Mouse (Mus musculus) cerebellum, adult 9-10 months (tissue): ENCODE data around the gene Ltv1.

Experiments
- DNase-seq: peaks from one replicate; pipeline ENCODE4 v3.0.0; 2022

Ltv1 gene

GRCm38 (mm10) chr10:13189881-13190280, 3.1 kb downstream of the Ltv1 start:
- DNase-seq: no peak

DNA sequence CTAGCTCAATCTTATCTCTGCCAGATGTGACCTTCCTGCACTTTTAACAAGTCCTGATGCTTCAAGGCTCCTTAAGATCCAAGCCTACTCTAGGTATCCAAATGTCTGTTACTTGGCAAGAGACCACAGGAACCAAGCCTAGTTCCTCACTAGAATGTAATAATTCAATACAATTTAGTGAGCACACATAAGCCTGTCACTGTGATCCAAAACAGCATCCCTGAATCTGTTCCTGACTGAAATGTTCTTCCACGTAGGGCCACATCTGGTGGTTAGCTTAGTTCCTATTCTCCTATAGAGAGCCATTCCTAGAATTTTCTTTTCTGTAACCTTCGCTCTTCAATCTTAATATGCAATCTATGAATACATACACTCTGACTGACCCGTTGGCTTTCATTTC, 6.2 kb downstream of the Ltv1 start:
- DNase-seq: no peak

DNA sequence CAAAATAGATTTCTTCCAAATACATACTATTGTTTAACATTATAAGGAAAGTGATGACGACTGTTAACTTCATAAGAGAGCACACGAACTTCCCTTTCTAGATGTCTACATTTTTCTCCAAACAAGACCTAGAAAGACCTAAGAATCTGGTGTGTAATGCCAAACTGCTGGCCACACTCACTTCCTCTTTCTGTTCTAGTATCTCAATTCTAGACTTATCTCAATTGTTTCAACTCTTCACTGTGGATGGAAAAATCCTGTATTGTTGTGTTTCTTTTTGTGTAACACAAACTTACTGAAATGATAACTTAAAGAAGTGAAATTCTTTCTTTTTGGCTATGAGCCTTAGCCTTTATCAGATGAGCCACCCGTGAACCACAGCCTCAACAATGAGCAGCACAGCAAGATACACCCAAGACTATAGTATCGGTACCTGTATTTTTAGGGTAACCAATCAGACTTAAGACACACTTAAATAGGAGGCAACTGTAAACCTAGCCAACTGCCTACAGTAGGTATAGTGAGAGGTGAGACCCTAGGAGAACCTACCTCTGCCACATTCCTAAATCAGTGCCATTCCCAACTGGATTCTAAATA, 8.7 kb downstream of the Ltv1 start:
- no peak for DNase-seq

DNA sequence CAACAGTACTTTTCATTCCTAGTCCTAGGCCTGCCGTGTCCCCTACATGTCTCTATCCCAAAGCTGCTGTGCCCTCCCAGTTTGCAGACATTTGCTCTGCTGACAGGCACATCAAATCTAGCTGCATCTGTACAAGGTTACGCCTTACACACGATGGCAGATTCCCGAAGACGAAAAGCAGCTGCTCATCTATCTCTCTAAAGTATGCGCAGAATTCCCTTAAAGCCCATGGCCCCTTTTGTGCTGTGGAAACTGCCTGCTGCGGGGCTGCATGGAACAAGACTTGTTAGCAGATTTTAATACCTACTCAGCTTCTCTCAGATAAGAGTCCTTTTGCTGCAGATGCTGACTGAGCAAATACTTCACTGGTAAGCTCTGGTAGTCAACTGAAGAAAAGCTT, 12.8 kb downstream of the Ltv1 start:
- DNase-seq: no peak

- no peak for DNase-seq
Observed at GRCm38 (mm10) chr10:13177973-13178624, 14.9 kb downstream of the Ltv1 start, which contains the start of gene Zc2hc1b. Gene Zc2hc1b (minus strand): TSS chr10:13178023.

- DNase-seq: no peak
Observed at GRCm38 (mm10) chr10:13175866-13176265, 17.1 kb downstream of the Ltv1 start.

GRCm38 (mm10) chr10:13172798-13173221, 20.2 kb downstream of the Ltv1 start:
- DNase-seq: no peak

DNA sequence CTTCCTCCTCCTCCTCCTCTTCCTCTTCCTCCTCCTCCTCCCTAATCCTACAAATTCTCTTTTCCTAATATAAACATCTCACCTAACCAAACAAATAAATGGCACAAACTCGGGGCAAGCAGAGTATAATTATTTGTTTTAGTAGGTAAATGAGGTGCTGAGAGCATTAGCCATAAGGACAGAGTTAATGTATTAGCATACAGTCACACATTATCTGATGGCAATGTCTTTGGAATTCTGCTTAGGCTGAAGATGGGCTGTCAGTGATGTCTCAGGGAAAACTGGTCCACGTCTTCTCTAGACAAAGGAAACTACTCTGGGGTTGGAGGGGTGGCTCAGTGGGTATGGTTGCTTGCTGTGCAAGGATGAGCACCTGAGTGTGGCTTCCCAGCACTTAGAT, 21.5 kb downstream of the Ltv1 start:
- DNase-seq: no peak

DNA sequence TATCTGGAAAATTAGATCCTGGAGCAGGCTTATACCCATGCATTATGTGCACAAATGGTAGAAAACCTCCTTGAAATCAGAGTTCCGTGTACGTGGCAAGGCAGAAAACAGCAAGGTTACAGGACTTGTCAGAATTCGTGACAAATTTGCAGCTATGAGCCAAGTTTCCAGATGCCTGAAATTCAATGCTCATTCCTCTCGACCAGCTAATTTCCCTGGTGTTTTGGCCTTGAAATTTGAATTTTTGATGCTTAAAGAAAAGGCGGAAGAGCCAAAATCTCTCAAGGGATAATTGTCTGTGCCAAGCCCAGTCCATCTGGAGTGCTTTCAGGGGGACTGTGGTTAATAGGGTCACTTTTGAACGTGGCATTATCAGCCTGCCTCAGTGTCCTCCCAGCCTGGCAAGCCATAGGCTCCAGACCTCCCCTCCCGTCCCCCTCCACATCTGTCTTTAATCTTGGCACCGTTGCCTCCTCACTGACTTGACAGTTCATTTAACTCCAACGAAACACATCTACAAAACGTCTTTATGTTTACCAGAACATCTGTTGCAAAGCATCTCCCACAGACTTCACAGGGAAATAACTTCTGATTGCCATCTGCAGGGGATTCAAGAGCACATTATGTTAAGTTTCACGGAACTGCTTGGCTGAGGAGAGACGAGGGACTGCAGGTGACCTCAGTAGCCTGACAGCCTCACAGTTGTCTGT, 22.1 kb downstream of the Ltv1 start:
- DNase-seq: no peak

DNA sequence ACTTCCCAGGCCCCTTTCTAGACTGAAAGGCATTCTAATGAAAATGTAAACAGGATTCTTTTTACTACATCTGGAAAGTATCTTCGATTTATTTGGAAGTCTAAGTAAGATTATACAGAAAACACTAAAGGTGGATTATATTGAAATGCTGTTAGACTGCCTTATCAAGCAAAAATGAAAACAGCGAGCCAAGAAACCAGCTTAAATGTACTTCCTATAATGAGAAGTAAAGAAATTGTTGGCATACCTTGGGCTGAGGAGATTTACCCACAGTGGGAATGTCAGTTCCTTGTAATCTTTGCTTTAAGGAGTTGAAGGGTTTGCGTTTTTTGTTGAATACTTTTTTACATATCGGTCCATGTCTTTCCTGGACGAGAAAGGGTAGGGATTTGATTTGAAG, 24.5 kb downstream of the Ltv1 start:
- no peak for DNase-seq

DNA sequence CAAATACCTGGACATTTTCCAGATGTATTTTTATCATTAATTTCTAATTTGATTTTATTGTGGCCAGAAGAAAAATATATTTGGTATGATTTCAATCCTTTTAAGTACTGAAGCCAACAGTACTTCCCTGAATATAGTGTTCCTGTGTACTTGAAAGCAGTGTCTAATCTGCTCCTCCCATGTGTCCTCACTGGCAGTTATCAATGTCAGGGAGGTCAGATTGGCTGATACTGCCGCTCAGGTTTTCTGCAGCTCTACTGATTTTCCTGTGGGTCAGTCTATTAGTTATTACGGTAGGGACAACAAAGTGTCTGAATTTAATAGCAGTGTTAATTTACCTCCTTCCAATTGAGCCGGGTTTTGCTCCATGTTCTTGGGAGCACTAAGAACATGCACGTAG, 30.9 kb downstream of the Ltv1 start:
- DNase-seq: no peak

DNA sequence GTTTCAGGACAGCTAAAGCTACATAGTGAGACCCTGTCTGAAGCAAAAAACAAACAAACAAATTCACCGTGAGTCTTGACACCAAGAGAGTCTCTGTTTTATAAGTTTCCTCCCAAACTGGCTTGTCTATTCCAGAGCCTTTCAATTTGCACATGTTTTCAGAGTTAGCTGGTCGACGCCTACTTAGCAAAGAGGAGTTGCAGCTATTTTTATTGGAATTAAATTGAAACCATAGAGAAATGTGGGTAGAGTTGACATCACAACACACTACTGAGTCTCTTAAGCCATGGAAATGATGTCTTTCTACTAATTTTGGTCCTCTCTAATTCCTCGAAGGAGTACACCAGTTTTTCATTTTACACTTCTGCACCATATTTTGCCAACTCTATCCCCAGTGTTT, 32.1 kb downstream of the Ltv1 start:
- DNase-seq: no peak

DNA sequence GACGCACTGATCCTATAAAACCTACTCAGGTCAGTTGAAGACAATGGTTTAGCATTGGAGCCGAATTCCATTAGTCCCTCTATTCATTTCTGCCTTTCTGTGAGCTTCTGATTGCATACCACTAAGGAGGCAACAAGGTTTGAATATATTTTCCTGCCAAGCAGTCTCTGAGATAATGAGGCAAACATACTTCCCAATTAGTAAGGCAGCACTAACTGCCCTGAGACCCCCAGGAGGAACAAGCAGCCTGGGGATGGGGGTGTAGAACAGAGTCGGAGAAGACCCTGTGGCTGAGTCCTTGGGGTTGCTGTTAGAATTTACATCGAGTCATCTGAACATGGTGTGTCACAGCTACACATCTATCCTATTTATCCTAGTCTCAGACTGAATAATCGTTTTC, 37.6 kb downstream of the Ltv1 start:
- DNase-seq: no peak

DNA sequence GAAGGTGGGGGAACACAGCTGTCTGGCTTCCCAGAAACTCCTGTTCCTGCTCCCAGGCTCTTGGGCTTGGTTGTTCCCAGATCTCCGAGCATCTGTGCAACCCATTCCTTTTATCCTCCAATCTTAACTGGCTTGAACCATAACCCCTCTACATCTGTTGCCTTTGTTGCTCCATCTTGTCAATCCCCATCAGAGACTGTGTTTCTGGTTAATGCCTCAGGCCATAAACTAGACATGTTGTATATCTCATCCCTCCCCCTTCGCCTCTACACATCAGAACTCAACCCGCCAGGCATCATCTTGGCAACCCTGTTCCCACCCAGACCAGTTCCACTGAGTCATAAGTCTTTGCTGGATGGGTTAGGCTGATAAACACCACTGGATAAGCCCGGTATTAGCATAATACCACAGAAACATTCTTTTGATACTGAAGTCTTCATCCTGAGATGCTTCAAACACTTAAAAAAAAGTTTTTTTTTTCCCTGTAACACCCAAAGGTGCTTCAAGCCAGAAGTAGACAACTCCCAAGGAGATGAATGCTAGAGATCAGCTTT, 40.1 kb downstream of the Ltv1 start:
- no peak for DNase-seq

GRCm38 (mm10) chr10:13151353-13151752, 41.6 kb downstream of the Ltv1 start:
- peak; percentile 4 for DNase-seq

DNA sequence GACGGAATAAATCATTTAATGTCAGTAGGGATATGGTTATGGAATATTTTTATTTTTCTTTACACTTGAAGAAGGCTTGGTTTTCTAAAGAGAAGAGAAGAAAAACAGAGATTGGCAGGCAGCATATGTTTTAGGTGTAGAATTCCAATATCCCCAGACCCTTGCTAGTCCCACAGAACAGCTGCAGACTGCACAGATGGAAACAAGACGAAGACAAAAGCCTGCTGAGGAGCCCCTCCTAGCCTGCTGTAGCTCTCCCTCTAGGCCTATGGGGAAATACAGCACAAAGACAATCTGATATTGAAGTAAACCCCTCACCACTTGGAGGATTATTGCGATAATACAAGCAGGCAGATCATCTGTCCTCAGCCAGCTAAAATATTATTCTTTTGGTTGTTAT, 42.5 kb downstream of the Ltv1 start:
- no peak for DNase-seq

- no peak for DNase-seq
Observed at GRCm38 (mm10) chr10:13140434-13140833, 52.5 kb downstream of the Ltv1 start.

GRCm38 (mm10) chr10:13137906-13138305, 55.1 kb downstream of the Ltv1 start:
- DNase-seq: no peak

GRCm38 (mm10) chr10:13135751-13136150, 57.2 kb downstream of the Ltv1 start:
- no peak for DNase-seq

GRCm38 (mm10) chr10:13135276-13135675, 57.7 kb downstream of the Ltv1 start:
- DNase-seq: no peak

DNA sequence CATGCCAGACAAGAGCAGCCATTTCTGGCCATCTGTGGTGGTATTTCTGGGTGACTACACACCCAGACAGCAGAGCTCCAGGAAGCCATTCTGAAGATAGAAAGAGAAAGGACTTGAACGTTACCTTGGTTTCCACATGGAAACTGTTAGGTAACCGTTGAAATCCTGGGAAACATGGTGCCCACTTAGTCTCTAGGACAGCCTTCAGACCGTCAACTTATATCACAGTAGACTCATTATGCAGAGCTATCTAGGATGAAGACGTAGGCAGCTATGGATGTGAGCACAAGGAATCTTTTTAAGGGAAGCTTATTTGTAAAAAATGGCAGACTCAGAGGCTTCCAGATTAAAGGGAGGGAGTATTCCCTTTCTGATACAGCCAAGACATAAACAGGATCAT, 59.1 kb downstream of the Ltv1 start:
- DNase-seq: no peak
